Mouse (Mus musculus): ENCODE data around the gene B2m. TPM values are rescaled to one million over a fixed set of nuclear protein-coding genes. Genes with fewer than 3 reads are reported as not detected.

B2m gene
- polyA plus RNA-seq, 2 experiments, result 145 to 308 TPM

DNA sequence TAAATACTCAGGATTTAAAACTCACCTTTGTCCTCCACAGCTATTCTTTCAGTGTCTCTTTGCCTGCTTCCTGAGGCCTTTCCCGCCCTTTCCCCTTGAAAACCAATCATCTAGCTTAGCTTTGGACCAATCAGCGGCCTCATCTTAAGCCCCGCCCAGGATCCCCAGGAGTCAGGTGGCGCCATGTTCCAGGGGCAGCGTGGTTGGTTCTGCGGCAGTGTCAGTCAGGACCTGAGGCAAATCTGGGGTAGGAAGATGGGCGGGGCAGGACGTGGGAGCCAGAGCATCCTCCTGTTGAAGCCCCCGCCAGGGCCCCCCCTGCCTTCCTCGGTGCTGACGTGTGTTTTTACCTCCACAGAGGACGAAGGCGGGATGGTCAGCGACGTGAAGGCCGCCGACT is 38.6 kb downstream of the B2m start, which contains the start of the genes Patl2 and Terb2:
Gene Patl2 (minus strand): TSS at position 84 of the 400 bp plus-strand sequence.
Gene Terb2 (plus strand): TSS at position 167 of the 400 bp plus-strand sequence.
- 83% methylated on average over 17 of the region's 17 CpGs for WGBS

DNA sequence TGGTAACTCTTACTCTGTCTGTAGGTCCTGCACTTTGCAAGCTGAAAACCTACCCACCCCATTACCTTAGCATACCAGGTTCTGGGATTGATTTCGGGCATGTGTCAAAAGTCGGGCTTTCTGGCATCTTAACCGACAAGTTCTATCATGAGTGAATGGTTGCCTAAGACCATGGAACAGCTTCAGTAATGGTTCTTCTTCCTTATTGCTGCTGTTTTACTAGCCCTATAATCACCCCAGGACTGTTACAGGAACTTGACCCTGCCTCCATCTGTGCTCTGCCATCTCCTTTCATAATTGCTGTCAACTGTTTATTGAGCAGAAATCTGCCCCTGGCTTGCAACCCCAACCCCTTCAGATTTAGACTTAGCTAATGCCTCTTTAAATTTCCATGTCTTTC is 39.3 kb downstream of the B2m start:
- no peak overlapping the region for H3K4me3 ChIP-seq (replicated peaks; ENCODE audit: low read length)
- WGBS, result 63% methylated on average over 3 of the region's 3 CpGs
- DNase-seq (ENCODE audit: low spot score) (no peak), ATAC-seq (ENCODE audit: low FRiP score, low read depth) (no peak)
- no peak overlapping the region for H3K9ac ChIP-seq (ENCODE audit: low read depth, low read length, severe bottlenecking)
- H3K4me1 ChIP-seq (ENCODE audit: control insufficient read depth, insufficient read depth, low read length), result no peaks in the 10 kb centered on the region
- H3K27me3 ChIP-seq (ENCODE audit: control insufficient read depth, insufficient read depth, low read length), result no peaks in the 10 kb centered on the region
- H3K36me3 ChIP-seq (ENCODE audit: control insufficient read depth, insufficient read depth, low read length), result no peaks in the 10 kb centered on the region
- no peak overlapping the region for H3K4me2 ChIP-seq (replicated peaks; ENCODE audit: low read depth, low read length, severe bottlenecking)
- H3K9me3 ChIP-seq (ENCODE audit: control insufficient read depth, low read length), result no peaks in the 10 kb centered on the region
- no peak overlapping the region for H3K27ac ChIP-seq (replicated peaks; ENCODE audit: low read depth, low read length)
- no peak for TF ChIP-seq POLR2A (IDR thresholded peaks at IDR 0.05; ENCODE audit: borderline replicate concordance, extremely low read depth, insufficient read depth, insufficient read length)

More for the DNA sequence above, 38.6 kb downstream of the B2m start, which contains the start of the genes Patl2 and Terb2:
- Histone ChIP-seq H3K9ac (ENCODE audit: low read depth, low read length, severe bottlenecking) (no peak within 1 kb of the TSS), H3K4me2 (replicated peaks; ENCODE audit: low read depth, low read length, severe bottlenecking) (no peak within 1 kb of the TSS), H3K4me3 (replicated peaks; ENCODE audit: low read length) (no peak within 1 kb of the TSS), H3K4me1 (ENCODE audit: control insufficient read depth, insufficient read depth, low read length) (no peaks in the 10 kb centered on the region), H3K36me3 (ENCODE audit: control insufficient read depth, insufficient read depth, low read length) (no peaks in the 10 kb centered on the region), H3K27me3 (ENCODE audit: control insufficient read depth, insufficient read depth, low read length) (no peaks in the 10 kb centered on the region), H3K9me3 (ENCODE audit: control insufficient read depth, low read length) (no peaks in the 10 kb centered on the region), H3K27ac (replicated peaks; ENCODE audit: low read depth, low read length) (no peak within 1 kb of the TSS)
- no peak for ATAC-seq (ENCODE audit: low FRiP score, low read depth)
- no peak for DNase-seq (ENCODE audit: low spot score)
- TF ChIP-seq POLR2A (IDR thresholded peaks at IDR 0.05; ENCODE audit: borderline replicate concordance, extremely low read depth, insufficient read depth, insufficient read length), result no peak

DNA sequence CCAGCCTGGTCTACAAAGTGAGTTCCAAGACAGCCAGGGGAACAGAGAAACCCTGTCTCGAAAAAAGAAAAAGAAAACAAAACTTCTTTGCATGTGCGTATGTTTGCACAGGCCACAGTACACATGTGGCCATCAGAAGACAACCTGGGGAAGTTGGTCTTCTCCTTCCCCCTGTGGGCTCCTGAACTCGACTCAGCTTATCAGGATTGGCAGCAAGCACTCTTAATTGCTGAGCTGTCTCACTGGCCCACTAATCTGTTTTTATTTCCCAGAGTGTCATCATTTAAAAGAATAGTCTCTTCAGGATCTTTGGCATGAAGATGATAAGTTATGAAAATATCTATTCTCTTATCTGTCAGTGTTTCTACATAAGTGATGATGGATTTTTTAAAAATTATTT is 44.4 kb downstream of the B2m start:
- Histone ChIP-seq H3K9me3 (ENCODE audit: control insufficient read depth, low read length) (no peaks in the 10 kb centered on the region), H3K4me2 (replicated peaks; ENCODE audit: low read depth, low read length, severe bottlenecking) (no peak overlapping the region), H3K27ac (replicated peaks; ENCODE audit: low read depth, low read length) (no peak overlapping the region), H3K36me3 (ENCODE audit: control insufficient read depth, insufficient read depth, low read length) (no peaks in the 10 kb centered on the region), H3K9ac (ENCODE audit: low read depth, low read length, severe bottlenecking) (no peak overlapping the region), H3K27me3 (ENCODE audit: control insufficient read depth, insufficient read depth, low read length) (no peaks in the 10 kb centered on the region), H3K4me1 (ENCODE audit: control insufficient read depth, insufficient read depth, low read length) (no peaks in the 10 kb centered on the region), H3K4me3 (replicated peaks; ENCODE audit: low read length) (no peak overlapping the region)
- no peak for TF ChIP-seq POLR2A (IDR thresholded peaks at IDR 0.05; ENCODE audit: borderline replicate concordance, extremely low read depth, insufficient read depth, insufficient read length)
- ATAC-seq (ENCODE audit: low FRiP score, low read depth) (no peak), DNase-seq (ENCODE audit: low spot score) (no peak)
- WGBS, result 73% methylated on average over 3 of the region's 3 CpGs

DNA sequence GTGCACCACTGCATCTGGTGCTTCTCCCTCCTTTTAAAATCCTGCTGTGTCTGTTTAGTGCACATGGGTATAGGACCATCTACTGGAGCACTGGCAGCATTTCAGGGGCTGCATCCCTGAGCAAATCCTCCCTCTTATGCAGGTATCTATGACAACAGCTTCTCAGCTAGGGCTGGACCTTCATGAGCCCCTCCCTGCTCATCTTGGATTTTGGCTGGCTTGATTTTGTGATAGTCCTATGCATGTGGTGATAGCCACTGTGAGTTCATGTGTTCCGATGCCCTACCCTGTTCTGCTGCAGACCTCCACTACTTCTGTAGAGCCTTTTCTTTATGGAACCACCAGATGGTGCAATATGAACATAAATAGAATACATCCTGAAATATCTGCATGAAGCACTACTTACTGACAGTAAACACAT is 47.0 kb downstream of the B2m start:
- H3K9ac ChIP-seq (ENCODE audit: low read depth, low read length, severe bottlenecking), result no peak overlapping the region
- no peak for ATAC-seq (ENCODE audit: low FRiP score, low read depth)
- DNase-seq (ENCODE audit: low spot score), result peak; percentile 68
- no peak overlapping the region for H3K4me3 ChIP-seq (replicated peaks; ENCODE audit: low read length)
- no peaks in the 10 kb centered on the region for H3K9me3 ChIP-seq (ENCODE audit: control insufficient read depth, low read length)
- WGBS, result 55% methylated on average over 1 of the region's 1 CpGs
- TF ChIP-seq POLR2A (IDR thresholded peaks at IDR 0.05; ENCODE audit: borderline replicate concordance, extremely low read depth, insufficient read depth, insufficient read length), result no peak
- H3K4me2 ChIP-seq (replicated peaks; ENCODE audit: low read depth, low read length, severe bottlenecking), result no peak overlapping the region
- H3K4me1 ChIP-seq (ENCODE audit: control insufficient read depth, insufficient read depth, low read length), result no peaks in the 10 kb centered on the region
- no peaks in the 10 kb centered on the region for H3K27me3 ChIP-seq (ENCODE audit: control insufficient read depth, insufficient read depth, low read length)
- no peak overlapping the region for H3K27ac ChIP-seq (replicated peaks; ENCODE audit: low read depth, low read length)
- no peaks in the 10 kb centered on the region for H3K36me3 ChIP-seq (ENCODE audit: control insufficient read depth, insufficient read depth, low read length)

DNA sequence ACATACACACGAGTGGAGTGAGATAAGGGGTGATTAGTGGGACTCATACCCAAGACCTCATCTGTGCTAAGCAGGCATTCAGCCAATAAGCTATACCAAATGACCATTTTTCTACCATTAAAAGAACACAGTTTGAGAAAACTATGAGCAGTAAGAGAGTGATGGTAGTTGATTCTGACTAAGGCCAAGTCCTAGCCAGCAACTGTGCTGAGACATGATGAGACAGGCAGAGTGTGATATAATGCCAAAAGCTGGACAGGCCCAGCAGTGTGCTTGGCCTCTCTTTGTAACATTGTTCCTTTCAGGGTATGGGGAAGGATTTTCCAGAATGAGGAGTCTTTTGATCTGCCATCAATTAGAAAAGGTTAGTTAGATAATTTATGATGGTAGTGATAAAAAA is 54.0 kb downstream of the B2m start:
- no peaks in the 10 kb centered on the region for H3K36me3 ChIP-seq (ENCODE audit: control insufficient read depth, insufficient read depth, low read length)
- H3K27ac ChIP-seq (replicated peaks; ENCODE audit: low read depth, low read length), result no peak overlapping the region
- no peak overlapping the region for H3K4me2 ChIP-seq (replicated peaks; ENCODE audit: low read depth, low read length, severe bottlenecking)
- H3K4me1 ChIP-seq (ENCODE audit: control insufficient read depth, insufficient read depth, low read length), result no peaks in the 10 kb centered on the region
- TF ChIP-seq POLR2A (IDR thresholded peaks at IDR 0.05; ENCODE audit: borderline replicate concordance, extremely low read depth, insufficient read depth, insufficient read length), result no peak
- no peak overlapping the region for H3K4me3 ChIP-seq (replicated peaks; ENCODE audit: low read length)
- no peaks in the 10 kb centered on the region for H3K9me3 ChIP-seq (ENCODE audit: control insufficient read depth, low read length)
- no peak overlapping the region for H3K9ac ChIP-seq (ENCODE audit: low read depth, low read length, severe bottlenecking)
- ATAC-seq (ENCODE audit: low FRiP score, low read depth), result no peak
- DNase-seq (ENCODE audit: low spot score), result no peak
- WGBS, result 81% methylated on average over 1 of the region's 1 CpGs
- no peaks in the 10 kb centered on the region for H3K27me3 ChIP-seq (ENCODE audit: control insufficient read depth, insufficient read depth, low read length)

Other genes starting within 250 kb of the B2m start
- 30.0 and 33.0 TPM in 2 replicates for gene Ctdspl2, start 191.7 kb upstream of the B2m start, polyA plus RNA-seq (2012; rRNA removed)
- 51.2 and 61.9 TPM in 2 replicates for gene Ctdspl2, start 191.7 kb upstream of the B2m start, polyA plus RNA-seq (2014; fragmentation: Nextera tagmentation; extraction: Ambion mirVana)
- gene Mageb3, start 191.6 kb upstream of the B2m start, polyA plus RNA-seq (2012; rRNA removed), result 0.18 and 0.19 TPM in 2 replicates
- 0.11 and 0.36 TPM in 2 replicates for gene Mageb3, start 191.6 kb upstream of the B2m start, polyA plus RNA-seq (2014; fragmentation: Nextera tagmentation; extraction: Ambion mirVana)
- 13.7 and 17.9 TPM in 2 replicates for gene Eif3j1, start 119.1 kb upstream of the B2m start, polyA plus RNA-seq (2012; rRNA removed)
- gene Eif3j1, start 119.1 kb upstream of the B2m start, polyA plus RNA-seq (2014; fragmentation: Nextera tagmentation; extraction: Ambion mirVana), result 11.0 and 12.1 TPM in 2 replicates
- 11.4 and 13.6 TPM in 2 replicates for gene Spg11, start 29.3 kb upstream of the B2m start, polyA plus RNA-seq (2012; rRNA removed)
- 8.7 and 10.5 TPM in 2 replicates for gene Spg11, start 29.3 kb upstream of the B2m start, polyA plus RNA-seq (2014; fragmentation: Nextera tagmentation; extraction: Ambion mirVana)
- 0.08 and 0.17 TPM in 2 replicates for gene Trim69, start 13.0 kb downstream of the B2m start, polyA plus RNA-seq (2012; rRNA removed)
- gene Trim69, start 13.0 kb downstream of the B2m start, polyA plus RNA-seq (2014; fragmentation: Nextera tagmentation; extraction: Ambion mirVana), result not detected in 2 replicates
- gene Patl2, start 38.5 kb downstream of the B2m start, polyA plus RNA-seq (2012; rRNA removed), result 0.03 and 0.04 TPM in 2 replicates
- 0.17 TPM in 1 of 2 replicates, not detected in the other for gene Patl2, start 38.5 kb downstream of the B2m start, polyA plus RNA-seq (2014; fragmentation: Nextera tagmentation; extraction: Ambion mirVana)
- not detected in 2 replicates for gene Terb2, start 38.6 kb downstream of the B2m start, polyA plus RNA-seq (2012; rRNA removed)
- gene Terb2, start 38.6 kb downstream of the B2m start, polyA plus RNA-seq (2014; fragmentation: Nextera tagmentation; extraction: Ambion mirVana), result not detected in 2 replicates
- 14.8 and 17.6 TPM in 2 replicates for gene Sord, start 87.1 kb downstream of the B2m start, polyA plus RNA-seq (2012; rRNA removed)
- gene Sord, start 87.1 kb downstream of the B2m start, polyA plus RNA-seq (2014; fragmentation: Nextera tagmentation; extraction: Ambion mirVana), result 30.8 and 38.9 TPM in 2 replicates
- gene Duox2, start 150.8 kb downstream of the B2m start, polyA plus RNA-seq (2012; rRNA removed), result 0.16 and 0.27 TPM in 2 replicates
- 0.08 and 0.54 TPM in 2 replicates for gene Duox2, start 150.8 kb downstream of the B2m start, polyA plus RNA-seq (2014; fragmentation: Nextera tagmentation; extraction: Ambion mirVana)
- gene Duoxa2, start 151.2 kb downstream of the B2m start, polyA plus RNA-seq (2012; rRNA removed), result 0.41 and 0.61 TPM in 2 replicates
- 0.18 and 0.72 TPM in 2 replicates for gene Duoxa2, start 151.2 kb downstream of the B2m start, polyA plus RNA-seq (2014; fragmentation: Nextera tagmentation; extraction: Ambion mirVana)
- gene Duoxa1, start 166.0 kb downstream of the B2m start, polyA plus RNA-seq (2012; rRNA removed), result 6.9 and 9.1 TPM in 2 replicates
- gene Duoxa1, start 166.0 kb downstream of the B2m start, polyA plus RNA-seq (2014; fragmentation: Nextera tagmentation; extraction: Ambion mirVana), result 7.9 and 10.3 TPM in 2 replicates
- gene Duox1, start 168.0 kb downstream of the B2m start, polyA plus RNA-seq (2012; rRNA removed), result 1.2 and 1.5 TPM in 2 replicates
- 1.2 and 1.6 TPM in 2 replicates for gene Duox1, start 168.0 kb downstream of the B2m start, polyA plus RNA-seq (2014; fragmentation: Nextera tagmentation; extraction: Ambion mirVana)
- gene Shf, start 221.5 kb downstream of the B2m start, polyA plus RNA-seq (2012; rRNA removed), result 34.1 and 34.2 TPM in 2 replicates
- 6.5 and 7.8 TPM in 2 replicates for gene Shf, start 221.5 kb downstream of the B2m start, polyA plus RNA-seq (2014; fragmentation: Nextera tagmentation; extraction: Ambion mirVana)

All from limb, embryonic 14.5 days (tissue).